Mouse (Mus musculus): Measurements from ENCODE around the gene Glrp1.

GRCm38 (mm10) chr1:88558793-88559192 lies 48.9 kb upstream of the Glrp1 start:
- no peak for TF ChIP-seq POLR2A (IDR thresholded peaks at IDR 0.05; ENCODE audit: extremely low read depth, insufficient read depth, low read length)
- no peak for TF ChIP-seq CTCF (IDR thresholded peaks at IDR 0.05; ENCODE audit: extremely low read depth, insufficient read depth, low read length)

Measured in cortical plate, adult 2 months (tissue).